ENCODE assay signal across 17 mouse cellular contexts in genomic region chr9:108757406-108757805, GRCm38 (mm10). TPM values are rescaled to one million over a fixed set of nuclear protein-coding genes. Genes with fewer than 3 reads are reported as not detected.
A peak's percentile ranks its signal among the peaks of the same experiment; 100 is the strongest.
DNase-seq lines count a peak whose midpoint lies in the region; ATAC-seq and TF ChIP-seq lines count a peak whose summit lies in the region.
"Had no signal": no experiment of that assay in that cellular context is flagged by ENCODE, and none has a peak within 500 bp of the region (broad histone marks: within the 10 kb centered on the region; RNA-seq: fewer than 3 reads in every experiment).

No protein-coding gene starts in this region.

- H3K36me3 ChIP-seq in heart, embryonic 14.5 days (ENCODE audit: control insufficient read depth, insufficient read depth, low read length) = no peaks in the 10 kb centered on the region
- no peaks in the 10 kb centered on the region for H3K36me3 ChIP-seq in ES-E14 (ENCODE audit: control insufficient read depth, insufficient read depth, low read length, poor library complexity, severe bottlenecking)
- H3K36me3 ChIP-seq: embryonic facial prominence, embryonic 13.5 days; hindbrain, embryonic 15.5 days had no signal

- TF ChIP-seq CTCF in brain, embryonic 14.5 days (IDR thresholded peaks at IDR 0.05; ENCODE audit: borderline replicate concordance, extremely low read depth, insufficient read depth, insufficient read length) = no peak

- H3K4me3 ChIP-seq in heart, embryonic 14.5 days (ENCODE audit: control insufficient read depth in 1 of 2, insufficient read depth in 1 of 2, low read depth in 1 of 2, low read length in 2 of 2) = no peak overlapping the region
- peak overlapping the region in 1 of 2 experiments; percentile 28; a peak in 1 of 4 replicates for H3K4me3 ChIP-seq in ES-E14 (ENCODE audit: insufficient read depth in 1 of 2, low read depth in 1 of 2, low read length in 2 of 2, poor library complexity in 1 of 2, severe bottlenecking in 1 of 2)
- H3K4me3 ChIP-seq: embryonic facial prominence, embryonic 13.5 days; hindbrain, embryonic 15.5 days had no signal

- no peak overlapping the region for H3K4me2 ChIP-seq in heart, embryonic 14.5 days (ENCODE audit: low read length)
- H3K4me2 ChIP-seq: embryonic facial prominence, embryonic 13.5 days; hindbrain, embryonic 15.5 days had no signal

- H3K27me3 ChIP-seq in heart, embryonic 14.5 days (ENCODE audit: control insufficient read depth, insufficient read depth, low read length) = no peaks in the 10 kb centered on the region
- H3K27me3 ChIP-seq: embryonic facial prominence, embryonic 13.5 days; hindbrain, embryonic 15.5 days had no signal

- WGBS in heart, embryonic 14.5 days = 34% methylated on average over 6 of the region's 6 CpGs

- no peak for DNase-seq in heart, adult 8-10 months (ENCODE audit: low spot score)
- DNase-seq in kidney, postnatal 36 days = peak; percentile 19 to 50
- DNase-seq in kidney, postnatal 10 days = no peak
- DNase-seq in ES-E14 (ENCODE audit: low read depth, low spot score) = no peak
- peak; percentile 21 for DNase-seq in brain, embryonic 14.5 days (ENCODE audit: low read depth)
- no peak for DNase-seq in urinary bladder, postnatal 4 days (ENCODE audit: low spot score in 2 of 2)
- DNase-seq: adrenal gland, adult 8-10 months; B cell, adult 2 months; cerebellum, postnatal 10 days; kidney, postnatal 14 days; left cerebral cortex, postnatal 4 days; liver; right cerebral cortex, postnatal 4 days had no signal

- no peaks in the 10 kb centered on the region; a peak in 1 of 4 replicates for H3K4me1 ChIP-seq in heart, embryonic 14.5 days (ENCODE audit: control insufficient read depth in 2 of 2, insufficient read depth in 2 of 2, low read length in 2 of 2)
- H3K4me1 ChIP-seq in ES-E14 (ENCODE audit: control insufficient read depth in 2 of 2, insufficient read depth in 2 of 2, low read length in 2 of 2, poor library complexity in 1 of 2) = peaks cover 0 to 11% of the 10 kb centered on the region in 2 experiments; a peak in 2 of 4 replicates
- H3K4me1 ChIP-seq: embryonic facial prominence, embryonic 13.5 days; hindbrain, embryonic 15.5 days had no signal

- no peak overlapping the region for H3K9ac ChIP-seq in heart, embryonic 14.5 days (ENCODE audit: low read length)
- H3K9ac ChIP-seq in ES-E14 (ENCODE audit: insufficient read depth, low read depth, low read length, poor library complexity, severe bottlenecking) = 0 out of 2 replicates have a peak overlapping the region, but pooled peaks have one; percentile 11
- H3K9ac ChIP-seq: embryonic facial prominence, embryonic 13.5 days; hindbrain, embryonic 15.5 days had no signal

- ATAC-seq in heart, embryonic 14.5 days (ENCODE audit: insufficient number of reproducible peaks, insufficient read depth, low FRiP score, low read depth) = no peak
- ATAC-seq: intestine, embryonic 16.5 days had no signal

- no peak for TF ChIP-seq POLR2A in brain, embryonic 14.5 days (IDR thresholded peaks at IDR 0.05; ENCODE audit: borderline replicate concordance, extremely low read depth, insufficient read depth, insufficient read length, poor library complexity, severe bottlenecking)

- no peaks in the 10 kb centered on the region for H3K9me3 ChIP-seq in heart, embryonic 14.5 days (ENCODE audit: control insufficient read depth, low read length)
- H3K9me3 ChIP-seq in ES-E14 (ENCODE audit: control insufficient read depth, insufficient read depth, low read depth, low read length) = no peaks in the 10 kb centered on the region
- H3K9me3 ChIP-seq: hindbrain, embryonic 15.5 days had no signal

- H3K27ac ChIP-seq in heart, embryonic 14.5 days (replicated peaks in 1 of 2; ENCODE audit: control insufficient read depth in 1 of 2, insufficient read depth in 1 of 2, low read depth in 2 of 2, low read length in 2 of 2) = peak overlapping the region; percentile 9 to 23; a peak in 1 of 4 replicates
- H3K27ac ChIP-seq in ES-E14 (ENCODE audit: insufficient read depth, low read depth, low read length, poor library complexity, severe bottlenecking) = no peak overlapping the region
- H3K27ac ChIP-seq: embryonic facial prominence, embryonic 13.5 days; hindbrain, embryonic 15.5 days had no signal

- in situ Hi-C loops in ES-E14 (cut with MboI; ENCODE audit: low sequenced_read_pairs in 2 of 2, unreplicated experiment in 2 of 2) = no loop called here

TF ChIP-seq in ES-E14, 5 proteins besides CTCF, POLR2A, EP300 and RAD21:
- TF ChIP-seq ZC3H11A (IDR thresholded peaks at IDR 0.05; ENCODE audit: borderline replicate concordance, low read depth, low read length) (no peak), ZNF384 (IDR thresholded peaks at IDR 0.05; ENCODE audit: low read depth, low read length) (no peak), CHD2 (IDR thresholded peaks at IDR 0.05; ENCODE audit: low read depth, low read length) (no peak), HCFC1 (IDR thresholded peaks at IDR 0.05; ENCODE audit: borderline replicate concordance, insufficient read depth, low read length) (no peak), MAFK (IDR thresholded peaks at IDR 0.05; ENCODE audit: insufficient read depth, low read depth, low read length) (no peak)

RNA-seq across cellular contexts. Expression of gene Ip6k2, which starts 26.2 kb away (rescaled TPM):
- 45.0 and 45.6 TPM in 2 replicates for polyA plus RNA-seq in heart, embryonic 14.5 days (2014; fragmentation: Nextera tagmentation; extraction: Ambion mirVana)
- total RNA-seq in heart, adult 8-10 months (2022) = 10 to 100 TPM; 13.7 to 24.9 (median 21.2) TPM
- total RNA-seq in ES-E14 (2012; rRNA removed) = 23.0 and 24.4 TPM in 2 replicates
- 352 and 472 TPM in 2 replicates for polyA plus RNA-seq in brain, embryonic 14.5 days (2012; rRNA removed)

RNA-seq across cellular contexts. Expression of gene Nckipsd, which starts 50.8 kb away (rescaled TPM):
- polyA plus RNA-seq in heart, embryonic 14.5 days (2014; fragmentation: Nextera tagmentation; extraction: Ambion mirVana) = 8.5 and 10.5 TPM in 2 replicates
- total RNA-seq in heart, adult 8-10 months (2022) = 1 to 10 TPM; 7.4 to 9.2 (median 8.0) TPM
- total RNA-seq in ES-E14 (2012; rRNA removed) = 17.4 and 20.2 TPM in 2 replicates
- polyA plus RNA-seq in brain, embryonic 14.5 days (2012; rRNA removed) = 34.3 and 38.5 TPM in 2 replicates

Comparison
In these comparisons a context has a peak if more than half of its experiments do, and no peak if none do; other contexts are left out.
1. DNase-seq: peak in kidney, postnatal 36 days (2 of 2) and brain, embryonic 14.5 days (single experiment); none in heart, adult 8-10 months (single experiment), kidney, postnatal 10 days (single experiment), ES-E14 (single experiment) and urinary bladder, postnatal 4 days (0 of 2).